Mouse (Mus musculus): ENCODE results near the gene Crocc2.

- TF ChIP-seq POLR2A (IDR thresholded peaks at IDR 0.05; ENCODE audit: borderline replicate concordance, low read depth, low read length) (no peak), CTCF (IDR thresholded peaks at IDR 0.05; ENCODE audit: low read depth, low read length) (no peak)
Measured at GRCm38 (mm10) chr1:93144176-93144575, 24.3 kb upstream of the Crocc2 start.
